ENCODE assay signal across 24 mouse cellular contexts in the genomic region with DNA sequence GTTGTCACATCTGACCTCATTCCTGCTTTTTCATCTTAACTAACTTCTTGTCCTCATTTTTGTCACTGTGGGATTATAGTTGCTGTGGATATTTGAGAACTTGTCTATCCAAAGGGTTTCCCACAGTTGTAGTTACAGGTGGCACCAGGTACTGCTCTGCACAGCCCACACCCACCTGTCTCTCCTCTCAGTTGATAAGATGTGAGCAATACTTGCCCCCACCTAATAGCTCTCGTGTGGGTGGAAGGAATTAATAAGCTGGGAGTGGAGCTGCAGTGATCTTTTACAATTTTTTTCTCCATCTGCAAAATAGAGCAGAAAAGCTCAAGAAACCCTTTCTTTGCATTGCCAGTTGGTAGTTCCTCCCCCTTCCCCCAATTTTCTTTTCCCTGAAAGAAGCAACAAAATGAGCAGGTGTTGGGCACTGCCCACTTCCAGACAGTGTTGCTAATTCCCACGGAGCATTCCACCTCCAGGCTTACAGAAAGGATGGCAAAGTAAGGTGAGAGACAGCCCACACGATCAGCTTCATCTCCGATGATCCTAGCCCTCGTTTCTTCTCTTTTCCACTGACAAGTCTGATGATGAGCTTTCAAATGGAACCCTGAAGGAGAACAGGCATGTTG.
DNase-seq lines count a peak whose midpoint lies in the region; ATAC-seq and TF ChIP-seq lines count a peak whose summit lies in the region.
"Had no signal": no experiment of that assay in that cellular context is flagged by ENCODE, and none has a peak within 500 bp of the region (broad histone marks: within the 10 kb centered on the region; RNA-seq: fewer than 3 reads in every experiment).

No protein-coding gene starts in this region.

- H3K4me1 ChIP-seq in forebrain, embryonic 16.5 days (replicated peaks; ENCODE audit: control insufficient read depth, insufficient read depth, low read length), result no peaks in the 10 kb centered on the region
- H3K4me1 ChIP-seq in forebrain, embryonic 15.5 days, result no peaks in the 10 kb centered on the region
- no peaks in the 10 kb centered on the region for H3K4me1 ChIP-seq in hindbrain, postnatal 0 days (ENCODE audit: insufficient read depth, low read length)
- H3K4me1 ChIP-seq in hindbrain, embryonic 13.5 days (replicated peaks), result no peaks in the 10 kb centered on the region
- H3K4me1 ChIP-seq: embryonic facial prominence, embryonic 13.5 days; forebrain, embryonic 13.5 days; heart, embryonic 10.5 days had no signal

- intact Hi-C loops in left cerebral cortex, postnatal 14 days (cut with DNase I), result no loop called here
- intact Hi-C loops in left cerebral cortex, postnatal 36 days (cut with DNase I), result no loop called here

- TF ChIP-seq CTCF in hindbrain, postnatal 0 days (IDR thresholded peaks at IDR 0.05; ENCODE audit: low read depth), result no peak

- 63% methylated on average over 5 of the region's 5 CpGs for WGBS in forebrain, embryonic 16.5 days
- WGBS in forebrain, embryonic 15.5 days, result 65% methylated on average over 5 of the region's 5 CpGs
- 69% methylated on average over 5 of the region's 5 CpGs for WGBS in hindbrain, postnatal 0 days
- WGBS in hindbrain, embryonic 13.5 days, result 66% methylated on average over 5 of the region's 5 CpGs

- H3K27ac ChIP-seq in forebrain, embryonic 16.5 days (ENCODE audit: low read length), result no peak overlapping the region
- no peak overlapping the region for H3K27ac ChIP-seq in forebrain, embryonic 15.5 days (replicated peaks)
- no peak overlapping the region for H3K27ac ChIP-seq in hindbrain, postnatal 0 days
- H3K27ac ChIP-seq in hindbrain, embryonic 13.5 days, result no peak overlapping the region
- H3K27ac ChIP-seq: embryonic facial prominence, embryonic 13.5 days; forebrain, embryonic 13.5 days; heart, embryonic 10.5 days; hindbrain, embryonic 14.5 days had no signal

- no peaks in the 10 kb centered on the region for H3K27me3 ChIP-seq in forebrain, embryonic 16.5 days (replicated peaks; ENCODE audit: control insufficient read depth, insufficient read depth, low read length)
- no peaks in the 10 kb centered on the region for H3K27me3 ChIP-seq in forebrain, embryonic 15.5 days
- H3K27me3 ChIP-seq in hindbrain, postnatal 0 days (ENCODE audit: insufficient read depth, low read length), result no peaks in the 10 kb centered on the region
- H3K27me3 ChIP-seq in hindbrain, embryonic 13.5 days, result no peaks in the 10 kb centered on the region
- H3K27me3 ChIP-seq: embryonic facial prominence, embryonic 13.5 days; forebrain, embryonic 13.5 days had no signal

- no peak for DNase-seq in hindbrain, postnatal 0 days (ENCODE audit: low spot score)
- DNase-seq in left cerebral cortex, postnatal 14 days (ENCODE audit: low spot score in 2 of 2), result peak; percentile 41 to 43
- DNase-seq in left cerebral cortex, adult 11 months (ENCODE audit: low spot score), result no peak
- DNase-seq in left cerebral cortex, postnatal 36 days (ENCODE audit: low spot score in 2 of 2), result peak; percentile 30 to 41
- DNase-seq in testis, postnatal 14 days (ENCODE audit: low spot score), result no peak
- DNase-seq: adrenal gland, adult 8-10 months; adrenal gland, postnatal 36 days; B cell, adult 2 months; cerebellum, adult 11 months; cerebellum, adult 9-11 months; cerebellum, postnatal 36 days; gastrocnemius, postnatal 10 days; heart, adult 18-20 months; heart, postnatal 10 days; heart, postnatal 4 days had no signal

- ATAC-seq in forebrain, embryonic 16.5 days, result peak; percentile 57; the same call in 1 of the 2 replicates
- ATAC-seq in forebrain, embryonic 15.5 days (replicated peaks), result no peak
- ATAC-seq in hindbrain, postnatal 0 days, result 0 out of 2 replicates have a peak, but pooled peaks have one; percentile 27
- ATAC-seq in hindbrain, embryonic 13.5 days (ENCODE audit: low FRiP score), result no peak
- ATAC-seq: CD4-positive, CD25-positive, alpha-beta regulatory T cell, adult 4 months; forebrain, embryonic 13.5 days had no signal

- H3K9ac ChIP-seq in forebrain, embryonic 16.5 days (replicated peaks; ENCODE audit: low read depth, low read length), result no peak overlapping the region
- no peak overlapping the region for H3K9ac ChIP-seq in forebrain, embryonic 15.5 days (replicated peaks)
- no peak overlapping the region for H3K9ac ChIP-seq in hindbrain, postnatal 0 days (replicated peaks; ENCODE audit: low read length)
- H3K9ac ChIP-seq in hindbrain, embryonic 13.5 days, result no peak overlapping the region
- H3K9ac ChIP-seq: embryonic facial prominence, embryonic 13.5 days; forebrain, embryonic 13.5 days; hindbrain, embryonic 14.5 days had no signal

- H3K4me3 ChIP-seq in forebrain, embryonic 16.5 days (replicated peaks; ENCODE audit: low read length), result no peak overlapping the region
- H3K4me3 ChIP-seq in forebrain, embryonic 15.5 days, result no peak overlapping the region
- H3K4me3 ChIP-seq in hindbrain, postnatal 0 days (ENCODE audit: low read length), result no peak overlapping the region
- no peak overlapping the region for H3K4me3 ChIP-seq in hindbrain, embryonic 13.5 days
- H3K4me3 ChIP-seq: embryonic facial prominence, embryonic 13.5 days; forebrain, embryonic 13.5 days; heart, embryonic 10.5 days had no signal

- H3K36me3 ChIP-seq in forebrain, embryonic 16.5 days (ENCODE audit: control insufficient read depth, insufficient read depth), result no peaks in the 10 kb centered on the region
- no peaks in the 10 kb centered on the region for H3K36me3 ChIP-seq in forebrain, embryonic 15.5 days
- H3K36me3 ChIP-seq in hindbrain, postnatal 0 days (ENCODE audit: insufficient read depth, low read length), result no peaks in the 10 kb centered on the region
- H3K36me3 ChIP-seq in hindbrain, embryonic 13.5 days, result no peaks in the 10 kb centered on the region
- H3K36me3 ChIP-seq: embryonic facial prominence, embryonic 13.5 days; G1E; heart, embryonic 10.5 days had no signal

- H3K4me2 ChIP-seq in forebrain, embryonic 16.5 days (ENCODE audit: low read length), result no peak overlapping the region
- H3K4me2 ChIP-seq in forebrain, embryonic 15.5 days (replicated peaks), result no peak overlapping the region
- H3K4me2 ChIP-seq in hindbrain, postnatal 0 days (ENCODE audit: low read depth, low read length), result no peak overlapping the region
- H3K4me2 ChIP-seq in hindbrain, embryonic 13.5 days, result no peak overlapping the region
- H3K4me2 ChIP-seq: embryonic facial prominence, embryonic 13.5 days; forebrain, embryonic 13.5 days; hindbrain, embryonic 14.5 days had no signal

- H3K9me3 ChIP-seq in forebrain, embryonic 16.5 days (ENCODE audit: control insufficient read depth, low read length), result no peaks in the 10 kb centered on the region
- H3K9me3 ChIP-seq in forebrain, embryonic 15.5 days, result no peaks in the 10 kb centered on the region
- H3K9me3 ChIP-seq in hindbrain, postnatal 0 days (ENCODE audit: low read length), result no peaks in the 10 kb centered on the region
- no peaks in the 10 kb centered on the region for H3K9me3 ChIP-seq in hindbrain, embryonic 13.5 days
- H3K9me3 ChIP-seq: embryonic facial prominence, embryonic 13.5 days; forebrain, embryonic 13.5 days; G1E; heart, embryonic 10.5 days had no signal

Comparison
In these comparisons a context has a peak if more than half of its experiments do, and no peak if none do; other contexts are left out.
1. ATAC-seq: peak in forebrain, embryonic 16.5 days (single experiment) and hindbrain, postnatal 0 days (single experiment); none in forebrain, embryonic 15.5 days (single experiment) and hindbrain, embryonic 13.5 days (single experiment).
2. DNase-seq: peak in left cerebral cortex, postnatal 14 days (2 of 2) and left cerebral cortex, postnatal 36 days (2 of 2); none in hindbrain, postnatal 0 days (single experiment), left cerebral cortex, adult 11 months (single experiment) and testis, postnatal 14 days (single experiment).